Mouse (Mus musculus): ENCODE measurements around the gene Gm20767. TPM values are rescaled to one million over a fixed set of nuclear protein-coding genes. Genes with fewer than 3 reads are reported as not detected.
"Not testable (repeated sequence)": the region's sequence is repeated elsewhere in the genome, so short reads cannot be mapped to it uniquely, and the experiment has no call there.

Gm20767 gene
- total RNA-seq (2014; rRNA removed): not detected in 2 replicates
- polyA plus RNA-seq (2015; fragmentation: Nextera tagmentation; extraction: Ambion mirVana): not detected in 2 replicates

DNA sequence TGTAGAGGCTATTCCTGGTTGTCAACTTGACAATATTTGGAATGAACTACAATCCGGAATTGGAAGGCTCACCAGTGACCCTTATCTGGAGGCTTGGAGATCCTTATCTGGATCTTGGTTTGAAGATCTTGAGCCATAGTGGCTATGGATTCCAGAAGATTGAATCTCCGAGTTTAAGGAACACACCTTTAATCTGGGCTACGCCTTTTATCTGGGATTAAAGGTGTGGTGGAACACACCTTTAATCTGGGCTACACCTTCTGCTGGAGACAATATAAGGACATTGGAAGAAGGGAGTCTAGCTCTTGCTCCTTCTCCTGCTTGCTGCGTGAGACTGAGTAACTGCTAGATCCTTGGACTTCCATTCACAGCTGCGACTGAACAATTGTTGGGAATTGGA, at the start of gene Gm20767:
Gene Gm20767, plus strand, starts transcription at position 301 of the 400 bp plus-strand sequence.
- H3K27ac ChIP-seq (ENCODE audit: low read depth, low read length); H3K36me3 ChIP-seq (ENCODE audit: insufficient read depth, low read length); H3K27me3 ChIP-seq (ENCODE audit: insufficient read depth, low read length); H3K4me3 ChIP-seq (ENCODE audit: low read depth, low read length); DNase-seq (ENCODE audit: low spot score); H3K9me3 ChIP-seq (ENCODE audit: low read length); H3K9ac ChIP-seq (replicated peaks; ENCODE audit: low read length, poor library complexity, severe bottlenecking); ATAC-seq (ENCODE audit: low FRiP score); H3K4me1 ChIP-seq (ENCODE audit: insufficient read depth, low read length); H3K4me2 ChIP-seq (ENCODE audit: low read depth, low read length, poor library complexity, severe bottlenecking): not testable (repeated sequence)
- WGBS: 98% methylated on average over 2 of the region's 5 CpGs

DNA sequence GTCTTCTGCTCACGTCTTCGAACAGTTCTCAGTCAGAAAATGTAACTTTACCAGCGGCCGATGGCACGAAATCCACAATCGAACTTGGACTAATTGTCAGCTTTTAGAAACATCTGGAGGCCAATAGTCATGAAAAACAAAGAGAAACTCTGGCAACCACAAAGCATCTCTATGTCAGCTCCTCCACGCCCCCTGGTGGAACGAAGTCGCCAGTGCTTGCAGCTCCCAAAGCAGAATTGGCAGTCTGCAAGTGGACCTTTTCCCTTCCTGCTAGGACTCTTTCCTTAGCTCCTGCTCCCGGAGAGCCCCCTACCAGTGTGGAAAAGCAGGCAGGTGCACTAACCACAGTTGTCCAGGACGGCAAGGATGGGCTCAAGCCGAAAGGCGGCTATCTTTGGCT, 47.1 kb upstream of the Gm20767 start:
- not testable (repeated sequence) for H3K4me2 ChIP-seq (ENCODE audit: low read depth, low read length, poor library complexity, severe bottlenecking); H3K9ac ChIP-seq (replicated peaks; ENCODE audit: low read length, poor library complexity, severe bottlenecking); H3K36me3 ChIP-seq (ENCODE audit: insufficient read depth, low read length); H3K27ac ChIP-seq (ENCODE audit: low read depth, low read length); DNase-seq (ENCODE audit: low spot score); ATAC-seq (ENCODE audit: low FRiP score); H3K27me3 ChIP-seq (ENCODE audit: insufficient read depth, low read length); H3K9me3 ChIP-seq (ENCODE audit: low read length); H3K4me1 ChIP-seq (ENCODE audit: insufficient read depth, low read length); H3K4me3 ChIP-seq (ENCODE audit: low read depth, low read length)
- WGBS: no CpG with 5 or more reads among the region's 13 CpGs

DNA sequence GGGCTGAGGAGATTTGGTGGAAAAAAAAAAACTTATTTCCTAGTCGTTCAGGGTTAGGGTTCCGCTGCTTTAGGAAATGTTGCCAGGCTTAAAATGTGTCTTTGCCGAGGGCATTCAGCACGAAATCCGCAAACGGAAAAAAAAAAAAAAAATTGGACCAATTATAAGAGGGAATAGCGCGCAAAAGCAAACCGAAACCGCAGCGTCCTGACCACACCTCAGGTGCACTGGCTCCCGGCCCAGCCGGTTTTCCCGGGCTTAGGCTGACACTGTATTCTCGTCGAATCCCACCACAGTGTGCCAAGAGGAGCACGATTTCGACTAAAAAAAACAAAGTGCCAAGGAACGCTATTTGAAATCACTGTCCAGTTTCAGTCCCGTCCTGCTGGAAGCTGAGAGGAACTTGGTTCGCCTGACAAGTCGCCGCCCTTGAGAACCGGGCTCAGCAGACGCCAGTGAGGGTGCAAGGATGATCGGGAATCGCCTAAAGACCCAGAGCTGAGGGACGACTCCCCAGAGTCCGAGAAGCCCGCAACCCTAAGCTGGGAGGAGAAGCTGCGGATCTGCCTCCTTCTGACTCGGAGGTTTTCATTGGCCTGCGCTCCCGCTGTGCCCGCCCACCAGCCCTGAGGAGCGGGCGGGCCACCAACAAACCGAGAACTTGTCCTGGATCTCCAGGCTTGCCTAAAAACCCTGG, 43.7 kb upstream of the Gm20767 start:
- not testable (repeated sequence) for H3K4me3 ChIP-seq (ENCODE audit: low read depth, low read length); H3K27ac ChIP-seq (ENCODE audit: low read depth, low read length); H3K27me3 ChIP-seq (ENCODE audit: insufficient read depth, low read length); H3K4me1 ChIP-seq (ENCODE audit: insufficient read depth, low read length); H3K36me3 ChIP-seq (ENCODE audit: insufficient read depth, low read length); H3K9me3 ChIP-seq (ENCODE audit: low read length); DNase-seq (ENCODE audit: low spot score); H3K9ac ChIP-seq (replicated peaks; ENCODE audit: low read length, poor library complexity, severe bottlenecking); H3K4me2 ChIP-seq (ENCODE audit: low read depth, low read length, poor library complexity, severe bottlenecking)
- 0 out of 2 replicates have a peak, but pooled peaks have one; percentile 35 for ATAC-seq (ENCODE audit: low FRiP score)
- under 1% methylated on average over 26 of the region's 38 CpGs for WGBS

DNA sequence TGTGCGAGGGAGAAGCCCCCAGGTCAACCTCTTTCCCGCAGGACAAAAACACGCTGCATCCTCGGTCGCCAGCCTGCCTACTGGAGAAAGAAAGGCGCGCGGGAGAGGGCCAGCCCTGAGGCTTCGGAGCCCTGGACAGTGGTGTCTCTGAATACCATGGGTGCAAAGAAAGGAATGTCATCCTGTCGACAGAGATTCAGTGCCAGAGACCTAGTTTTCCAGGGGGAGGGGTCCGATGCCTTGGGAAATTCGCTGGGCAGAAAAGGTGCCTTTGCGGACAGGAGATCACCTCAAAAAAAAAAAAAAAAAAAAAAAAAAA, 43.1 kb upstream of the Gm20767 start:
- DNase-seq (ENCODE audit: low spot score); H3K9me3 ChIP-seq (ENCODE audit: low read length); H3K4me2 ChIP-seq (ENCODE audit: low read depth, low read length, poor library complexity, severe bottlenecking); H3K4me3 ChIP-seq (ENCODE audit: low read depth, low read length); H3K36me3 ChIP-seq (ENCODE audit: insufficient read depth, low read length); ATAC-seq (ENCODE audit: low FRiP score); H3K27ac ChIP-seq (ENCODE audit: low read depth, low read length); H3K27me3 ChIP-seq (ENCODE audit: insufficient read depth, low read length); H3K9ac ChIP-seq (replicated peaks; ENCODE audit: low read length, poor library complexity, severe bottlenecking); H3K4me1 ChIP-seq (ENCODE audit: insufficient read depth, low read length): not testable (repeated sequence)
- 3% methylated on average over 5 of the region's 13 CpGs for WGBS

DNA sequence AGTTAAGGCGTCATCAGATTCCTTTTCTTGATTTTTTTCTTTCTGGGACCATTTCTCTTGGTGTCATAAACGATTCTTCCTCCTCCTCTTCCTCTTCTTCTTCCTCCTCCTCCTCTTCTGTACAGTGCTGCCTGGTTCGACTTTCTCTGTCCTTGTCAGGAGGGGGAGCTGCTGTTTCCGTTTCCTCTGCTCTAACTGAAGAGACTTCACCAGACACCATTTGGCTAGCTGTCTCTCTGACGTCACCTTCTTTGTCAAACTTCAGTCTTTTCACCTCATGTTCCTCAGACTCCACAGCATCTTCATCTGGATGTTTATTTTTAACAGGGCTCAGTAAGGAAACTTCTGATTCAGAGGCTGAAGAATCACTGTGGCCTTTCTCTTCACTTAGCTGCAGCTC, 40.7 kb upstream of the Gm20767 start:
- not testable (repeated sequence) for H3K27ac ChIP-seq (ENCODE audit: low read depth, low read length); H3K9me3 ChIP-seq (ENCODE audit: low read length); H3K4me1 ChIP-seq (ENCODE audit: insufficient read depth, low read length); ATAC-seq (ENCODE audit: low FRiP score); H3K27me3 ChIP-seq (ENCODE audit: insufficient read depth, low read length); H3K4me3 ChIP-seq (ENCODE audit: low read depth, low read length); H3K9ac ChIP-seq (replicated peaks; ENCODE audit: low read length, poor library complexity, severe bottlenecking); H3K36me3 ChIP-seq (ENCODE audit: insufficient read depth, low read length); DNase-seq (ENCODE audit: low spot score); H3K4me2 ChIP-seq (ENCODE audit: low read depth, low read length, poor library complexity, severe bottlenecking)
- no CpG with 5 or more reads among the region's 5 CpGs for WGBS

DNA sequence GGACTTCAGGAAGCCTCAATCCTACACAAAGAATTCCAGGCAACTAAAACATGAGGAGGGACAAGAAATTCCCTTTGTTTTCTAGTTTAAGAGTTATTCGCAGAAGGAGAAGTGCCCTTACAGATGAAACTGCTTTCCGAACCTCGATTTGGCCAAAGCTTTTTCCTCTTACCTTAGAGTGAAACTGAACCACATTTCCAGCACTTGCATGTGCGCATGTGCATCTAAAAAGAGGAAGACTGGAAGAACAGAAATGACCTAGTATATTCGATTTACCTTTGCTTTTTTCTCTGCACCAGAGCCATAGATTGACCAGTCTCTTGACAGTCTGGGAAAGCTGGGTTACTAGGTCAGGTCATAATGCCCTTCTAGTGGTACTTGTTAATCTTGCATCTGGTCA, 33.5 kb upstream of the Gm20767 start:
- not testable (repeated sequence) for ATAC-seq (ENCODE audit: low FRiP score)

DNA sequence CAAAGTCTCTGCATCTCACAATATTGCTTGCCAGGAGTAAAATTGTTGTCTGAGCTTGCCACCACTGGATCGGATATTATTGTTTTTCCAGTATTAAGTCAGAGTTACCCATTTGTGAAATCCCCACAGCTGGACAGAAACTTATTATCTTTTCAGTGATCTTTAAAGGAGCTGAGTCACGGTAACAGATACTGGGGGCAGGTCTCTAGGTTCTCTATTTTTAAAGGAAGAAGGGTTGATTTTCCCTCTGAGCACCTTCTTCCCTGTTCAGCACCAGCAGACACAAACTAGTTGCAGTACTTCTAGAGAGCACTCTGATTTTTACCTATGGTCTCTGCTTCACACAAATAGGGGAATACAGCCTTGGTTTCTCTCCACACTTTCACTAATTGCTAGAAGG, 33.0 kb upstream of the Gm20767 start:
- H3K4me2 ChIP-seq (ENCODE audit: low read depth, low read length, poor library complexity, severe bottlenecking); H3K27ac ChIP-seq (ENCODE audit: low read depth, low read length); H3K36me3 ChIP-seq (ENCODE audit: insufficient read depth, low read length); H3K9ac ChIP-seq (replicated peaks; ENCODE audit: low read length, poor library complexity, severe bottlenecking); H3K4me3 ChIP-seq (ENCODE audit: low read depth, low read length); ATAC-seq (ENCODE audit: low FRiP score); DNase-seq (ENCODE audit: low spot score); H3K27me3 ChIP-seq (ENCODE audit: insufficient read depth, low read length); H3K9me3 ChIP-seq (ENCODE audit: low read length); H3K4me1 ChIP-seq (ENCODE audit: insufficient read depth, low read length): not testable (repeated sequence)
- WGBS: 62% methylated on average over 2 of the region's 2 CpGs

More for the DNA sequence above, 33.5 kb upstream of the Gm20767 start:
- no CpG with 5 or more reads among the region's 5 CpGs for WGBS
- H3K9me3 ChIP-seq (ENCODE audit: low read length); H3K9ac ChIP-seq (replicated peaks; ENCODE audit: low read length, poor library complexity, severe bottlenecking); H3K36me3 ChIP-seq (ENCODE audit: insufficient read depth, low read length); H3K27ac ChIP-seq (ENCODE audit: low read depth, low read length); H3K4me1 ChIP-seq (ENCODE audit: insufficient read depth, low read length); H3K27me3 ChIP-seq (ENCODE audit: insufficient read depth, low read length); DNase-seq (ENCODE audit: low spot score); H3K4me3 ChIP-seq (ENCODE audit: low read depth, low read length); H3K4me2 ChIP-seq (ENCODE audit: low read depth, low read length, poor library complexity, severe bottlenecking): not testable (repeated sequence)

DNA sequence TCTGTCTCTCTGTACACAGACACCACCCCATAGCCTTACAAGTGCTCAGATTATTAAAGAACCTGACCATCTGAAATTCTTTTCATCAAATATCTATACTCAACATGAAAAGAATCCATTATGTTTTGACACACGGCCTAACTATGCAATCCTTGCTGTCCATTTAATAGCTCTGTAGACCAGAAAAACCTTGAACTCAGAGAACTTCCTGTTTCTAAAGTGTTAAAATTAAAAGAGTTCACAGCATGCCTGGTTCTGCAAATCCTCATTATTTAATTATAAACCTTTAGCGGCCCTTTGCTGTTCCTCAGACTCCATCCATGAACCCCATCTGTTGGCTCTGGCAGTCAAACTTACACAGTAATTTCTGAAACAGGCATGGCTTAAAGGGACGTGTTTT, 2.3 kb downstream of the Gm20767 start:
- 74% methylated on average over 2 of the region's 3 CpGs for WGBS
- H3K36me3 ChIP-seq (ENCODE audit: insufficient read depth, low read length); H3K27ac ChIP-seq (ENCODE audit: low read depth, low read length); H3K9me3 ChIP-seq (ENCODE audit: low read length); H3K4me2 ChIP-seq (ENCODE audit: low read depth, low read length, poor library complexity, severe bottlenecking); H3K27me3 ChIP-seq (ENCODE audit: insufficient read depth, low read length); H3K4me1 ChIP-seq (ENCODE audit: insufficient read depth, low read length); ATAC-seq (ENCODE audit: low FRiP score); H3K4me3 ChIP-seq (ENCODE audit: low read depth, low read length); H3K9ac ChIP-seq (replicated peaks; ENCODE audit: low read length, poor library complexity, severe bottlenecking); DNase-seq (ENCODE audit: low spot score): not testable (repeated sequence)

DNA sequence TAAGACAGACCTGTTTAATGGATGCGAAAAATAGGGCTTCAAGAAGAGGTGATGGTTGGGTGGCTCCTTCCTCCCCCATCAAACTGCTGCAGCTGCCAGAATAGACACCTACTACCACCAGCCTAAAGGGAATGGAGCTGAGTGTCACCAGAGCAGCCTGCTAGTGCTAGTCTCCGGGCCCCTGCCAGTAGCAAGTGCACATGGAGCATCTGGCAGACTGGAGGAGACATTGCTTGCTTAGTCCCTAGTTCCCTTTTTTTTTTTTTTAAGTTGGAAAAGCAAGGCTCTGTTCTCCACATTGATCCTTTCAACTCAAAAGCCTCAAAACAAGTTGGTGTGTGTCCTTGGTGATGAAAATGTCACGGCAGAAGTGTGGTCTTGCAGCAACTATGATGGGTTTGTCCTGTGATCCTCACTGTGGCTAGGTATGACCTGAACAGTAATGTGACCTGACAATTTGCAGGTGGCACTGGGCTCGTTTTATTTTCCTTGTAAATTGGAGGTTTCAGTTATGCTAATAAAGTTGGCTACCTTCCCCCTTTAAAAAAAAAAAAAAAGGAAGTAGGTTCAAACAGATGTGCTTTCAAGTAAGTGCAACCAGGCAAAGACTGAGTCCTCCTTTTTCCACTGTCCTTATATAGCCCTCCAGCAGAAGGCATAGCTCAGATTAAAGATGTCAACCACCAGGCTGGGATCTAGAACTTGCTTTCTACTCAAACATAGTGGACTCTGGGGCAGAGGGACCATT, 9.8 kb downstream of the Gm20767 start:
- not testable (repeated sequence) for H3K4me3 ChIP-seq (ENCODE audit: low read depth, low read length); H3K4me2 ChIP-seq (ENCODE audit: low read depth, low read length, poor library complexity, severe bottlenecking); H3K36me3 ChIP-seq (ENCODE audit: insufficient read depth, low read length); H3K9me3 ChIP-seq (ENCODE audit: low read length); H3K9ac ChIP-seq (replicated peaks; ENCODE audit: low read length, poor library complexity, severe bottlenecking); H3K27me3 ChIP-seq (ENCODE audit: insufficient read depth, low read length); DNase-seq (ENCODE audit: low spot score); H3K27ac ChIP-seq (ENCODE audit: low read depth, low read length); ATAC-seq (ENCODE audit: low FRiP score); H3K4me1 ChIP-seq (ENCODE audit: insufficient read depth, low read length)
- WGBS: 64% methylated on average over 3 of the region's 4 CpGs
